Mouse (Mus musculus) ES-Bruce4 (cell line): ENCODE data around the gene Ifi211.
"Not testable (repeated sequence)": the region's sequence is repeated elsewhere in the genome, so short reads cannot be mapped to it uniquely, and the experiment has no call there.

Source experiments
- CTCF ChIP-seq: IDR thresholded peaks from one replicate; pipeline ENCODE4 v1.8.1; 2011; ENCODE audit warnings: low read depth, low read length
- EP300 ChIP-seq: IDR thresholded peaks from 2 replicates; pipeline ENCODE4 v1.6.1; 2011; ENCODE audit warnings: low read depth, low read length; ENCODE audit not compliant: insufficient read depth

DNA sequence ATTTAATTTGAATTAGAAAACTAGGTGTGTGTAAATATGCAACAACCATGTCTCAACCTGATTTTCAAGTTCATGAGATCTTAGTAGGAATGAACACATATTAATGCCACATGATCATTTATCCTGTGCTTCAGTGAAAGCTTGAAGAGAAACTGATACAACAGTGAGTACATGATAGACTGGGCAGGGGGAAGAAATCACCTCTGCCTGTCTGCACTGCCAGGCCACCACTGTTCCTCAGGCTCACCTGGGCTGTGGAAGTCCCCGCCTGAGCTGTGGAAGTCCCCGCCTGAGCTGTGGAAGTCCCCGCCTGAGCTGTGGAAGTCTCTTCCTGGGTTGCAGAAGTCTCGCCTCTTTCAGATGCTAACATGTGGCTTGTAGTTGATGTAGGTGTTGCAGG, 7.0 kb downstream of the Ifi211 start:
- TF ChIP-seq CTCF, EP300: not testable (repeated sequence)
